Mouse (Mus musculus): ENCODE measurements at regions not wholly inside any gene's neighbourhood (a gene's known extent, or its start where the extent isn't known, plus 50 kb on each side); places are given as distances from the start of the nearest gene placed in this dataset.

DNA sequence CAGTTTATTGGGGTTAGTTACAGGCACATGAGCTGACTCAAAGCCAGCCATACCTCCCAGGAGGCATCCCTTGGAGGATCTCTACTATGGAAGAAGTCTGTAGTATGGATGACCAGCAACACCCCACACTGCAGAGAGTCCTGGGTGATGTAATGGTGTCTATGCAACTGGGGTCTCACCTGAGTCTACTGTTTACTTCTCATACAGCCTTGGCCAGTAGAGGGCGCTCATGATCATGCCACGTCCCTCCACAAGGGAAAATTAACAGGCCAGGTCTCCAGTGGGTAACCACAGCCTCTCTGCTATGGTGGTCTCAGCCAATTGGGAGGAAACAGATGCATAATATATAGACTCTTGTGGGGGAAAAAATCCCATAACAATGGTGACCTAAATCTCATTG is 111.7 kb downstream of the Cdh26 start:
- DNase-seq (ENCODE audit: low spot score), result peak; percentile 20

DNA sequence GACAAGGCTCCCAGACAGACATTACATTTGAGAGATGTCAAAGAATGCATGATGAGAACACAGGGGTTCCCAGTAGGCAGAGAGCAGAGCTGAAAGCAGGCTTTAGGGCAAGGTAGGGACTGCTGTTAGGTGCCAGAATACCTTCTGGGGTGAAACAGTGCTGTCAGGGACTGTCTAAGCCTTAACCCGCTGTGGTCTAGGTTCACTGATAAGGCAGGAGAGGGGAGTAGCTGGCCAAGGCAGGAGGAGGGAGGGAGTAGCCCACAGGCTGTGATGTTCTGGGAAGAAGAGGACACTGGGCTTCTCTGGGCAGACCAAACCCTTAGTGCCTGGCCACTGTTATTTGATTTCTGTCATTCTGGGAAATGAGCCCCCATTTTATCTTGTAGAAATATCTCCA is 114.1 kb downstream of the Cdh26 start:
- no peak for DNase-seq (ENCODE audit: low spot score)

DNA sequence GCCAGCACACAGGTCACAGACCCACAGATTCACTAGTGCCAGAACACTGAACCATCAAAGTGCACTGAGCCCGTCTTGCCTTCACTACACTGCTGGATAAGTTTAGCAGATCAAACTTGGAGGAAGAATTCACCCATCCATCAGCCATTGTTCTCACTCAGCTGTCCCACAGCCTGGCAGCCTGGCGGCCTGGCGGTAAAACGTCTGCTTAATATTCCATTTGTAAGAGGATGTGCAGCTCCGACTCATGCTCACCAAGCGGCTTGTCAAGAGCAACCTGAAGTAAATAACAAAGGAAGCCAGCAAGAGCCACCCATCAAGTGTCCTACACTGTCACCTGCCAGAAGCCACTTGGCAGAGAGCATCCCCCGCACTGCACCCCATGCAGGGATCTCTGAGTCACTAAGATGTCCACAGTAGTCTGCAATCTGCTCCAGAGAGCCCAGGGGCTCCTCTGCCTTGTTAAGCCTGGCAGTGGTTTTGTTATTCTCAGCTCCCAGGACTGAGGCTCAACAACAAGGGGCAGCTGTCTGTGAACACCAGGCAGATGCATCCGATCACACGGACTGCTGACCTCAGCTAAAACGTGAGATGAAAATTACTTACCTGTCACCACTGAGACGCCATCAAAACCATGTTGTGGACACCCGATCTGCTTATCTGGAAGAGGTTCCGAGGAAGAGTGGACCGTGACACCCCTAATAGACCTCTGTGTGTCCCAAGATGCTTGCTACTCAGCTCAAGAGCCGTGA is 115.4 kb downstream of the Cdh26 start:
- no peak for DNase-seq (ENCODE audit: low spot score)

DNA sequence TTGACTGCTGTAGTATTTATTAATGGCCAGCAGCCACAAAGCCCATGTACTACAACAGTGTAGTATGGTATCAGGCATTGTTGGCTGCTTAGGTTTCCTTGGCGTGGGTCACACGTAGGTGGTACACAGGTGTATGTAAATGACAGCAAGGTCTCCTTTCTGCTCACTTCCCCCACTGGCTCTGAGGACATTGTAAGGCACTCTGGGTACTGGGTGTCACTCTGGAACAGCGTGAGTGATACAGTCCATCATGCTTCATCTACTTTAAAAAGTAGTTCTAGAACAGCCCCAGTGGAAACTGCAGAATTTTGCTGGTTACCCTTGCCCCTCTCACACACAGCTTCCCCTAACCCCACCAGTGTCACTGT is 116.0 kb downstream of the Cdh26 start:
- DNase-seq (ENCODE audit: low spot score), result no peak

DNA sequence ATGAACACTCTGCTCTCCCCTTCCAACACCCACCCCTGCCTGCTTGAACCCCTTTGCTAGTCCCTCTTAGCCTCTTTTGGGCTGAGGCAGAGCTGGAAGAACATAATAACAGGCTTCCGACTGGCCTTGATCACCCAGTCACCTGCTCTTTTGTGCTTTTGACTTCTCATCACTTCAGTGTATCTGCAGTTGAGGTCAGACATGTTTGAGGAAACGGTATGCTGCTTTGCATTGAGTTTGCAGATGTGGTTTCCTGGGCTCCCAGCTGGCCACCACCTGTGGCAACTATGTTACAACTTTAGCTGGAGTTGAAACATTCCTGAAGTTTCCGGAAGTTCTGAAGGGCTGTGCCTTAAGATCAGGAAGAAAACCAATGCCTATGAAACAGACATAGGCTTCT is 116.6 kb downstream of the Cdh26 start:
- no peak for DNase-seq (ENCODE audit: low spot score)

DNA sequence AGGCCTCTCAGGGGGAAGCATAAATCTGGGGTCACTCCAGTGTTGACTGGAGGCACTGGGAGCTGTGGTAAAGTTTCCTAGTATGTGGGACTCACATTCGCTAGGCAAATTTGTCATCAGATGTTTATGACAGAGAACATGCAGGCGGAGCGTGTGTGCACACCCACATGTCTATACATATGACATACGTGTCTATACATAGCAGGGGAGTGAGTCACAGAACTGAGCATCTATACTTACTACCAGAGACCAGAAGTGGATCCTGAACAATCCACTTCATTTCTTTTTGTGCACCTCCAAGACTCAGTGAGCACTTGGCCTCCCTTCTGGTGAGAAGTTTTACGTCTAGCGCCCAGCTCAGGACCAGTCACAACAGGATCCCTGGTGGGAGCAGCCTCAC is 118.6 kb downstream of the Cdh26 start:
- DNase-seq (ENCODE audit: low spot score), result no peak

DNA sequence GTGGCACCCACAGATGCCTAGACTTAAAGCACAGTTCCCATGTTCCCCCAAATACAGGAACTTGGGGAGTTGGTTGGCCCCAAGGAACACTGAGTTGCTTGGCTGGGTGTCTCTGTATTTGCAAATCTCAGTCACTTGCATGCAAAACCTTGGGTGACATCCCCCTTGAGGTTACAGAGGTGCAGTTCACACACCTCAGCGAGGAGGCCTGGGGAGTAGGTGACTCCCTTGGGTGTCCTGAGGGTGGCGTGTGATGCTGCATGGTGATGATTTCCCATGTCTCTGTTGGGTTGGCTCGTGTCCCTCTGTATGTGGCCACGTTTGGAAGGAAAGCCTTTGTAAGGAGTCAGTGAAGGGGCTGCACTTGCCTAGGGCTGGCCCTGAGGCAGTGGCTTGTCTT is 123.4 kb downstream of the Cdh26 start:
- no peak for DNase-seq (ENCODE audit: low spot score)

DNA sequence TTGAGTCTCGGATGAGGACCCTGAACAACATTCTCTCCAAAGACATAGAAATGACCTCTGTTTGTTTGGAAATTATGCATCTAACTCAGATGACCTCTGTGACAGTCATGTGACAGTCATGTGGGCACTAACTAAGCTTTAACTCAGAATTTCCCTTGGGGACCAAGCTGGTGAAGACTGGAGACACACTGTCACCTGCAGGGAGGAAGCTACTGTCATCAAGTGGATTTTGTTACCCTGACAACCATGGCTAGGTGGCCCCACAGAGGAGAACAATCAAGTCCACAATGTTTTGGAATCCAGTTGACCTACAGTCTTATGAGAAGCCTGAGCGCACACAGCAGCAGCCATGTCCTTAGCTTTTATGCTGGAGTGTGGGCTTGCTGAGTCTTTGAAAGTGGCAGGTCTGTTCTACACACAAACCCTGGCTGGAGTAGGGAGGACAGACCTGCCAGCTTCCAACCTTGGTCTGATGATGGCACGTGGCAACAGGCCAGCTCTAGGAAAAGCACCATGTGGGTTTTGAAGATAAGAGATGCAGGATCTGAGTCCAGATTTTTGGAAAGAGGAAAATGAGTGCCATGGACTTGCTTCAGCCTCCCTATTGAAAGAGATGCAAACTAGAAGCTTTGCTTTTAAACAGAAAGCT is 125.5 kb downstream of the Cdh26 start:
- no peak for DNase-seq (ENCODE audit: low spot score)

DNA sequence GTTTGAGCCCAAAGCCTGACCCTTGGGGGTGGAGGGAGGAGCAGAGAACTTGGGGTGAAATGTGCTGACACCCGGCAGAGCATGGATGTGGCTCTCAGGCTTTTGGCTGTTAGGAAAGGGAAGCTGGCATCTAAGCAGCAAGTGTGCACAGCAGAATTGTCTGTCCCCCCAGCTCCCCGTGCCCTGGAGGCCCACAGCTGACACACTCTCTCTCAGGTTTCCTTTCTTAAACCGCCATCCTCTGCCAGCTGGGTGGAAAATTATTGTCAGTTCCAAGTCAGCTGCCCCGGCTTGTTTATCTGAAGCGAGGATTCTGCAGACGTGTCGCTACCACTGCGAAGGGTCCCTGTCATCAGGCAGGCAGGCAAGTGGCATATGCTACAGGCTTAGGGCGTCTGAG is 127.6 kb downstream of the Cdh26 start:
- DNase-seq (ENCODE audit: low spot score), result no peak

DNA sequence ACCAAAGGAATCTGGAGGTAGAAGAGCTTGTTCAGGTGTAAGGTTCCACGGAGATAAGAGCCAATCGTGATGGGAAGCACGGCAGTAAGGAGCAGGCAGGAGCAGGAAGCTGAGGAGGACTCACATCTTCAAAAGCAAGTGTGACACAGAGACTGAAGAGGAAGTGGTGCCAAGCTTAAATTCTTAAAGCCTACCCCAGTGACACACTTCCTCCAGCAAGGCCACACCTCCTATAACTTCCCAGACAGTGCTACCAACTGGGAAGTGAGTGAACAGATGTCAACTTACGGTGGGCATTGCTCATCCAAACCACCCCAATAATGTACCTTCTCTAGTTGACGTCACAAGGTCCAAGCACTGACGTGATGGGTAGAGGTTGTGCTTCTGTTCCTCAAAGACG is 133.0 kb downstream of the Cdh26 start:
- no peak for DNase-seq (ENCODE audit: low spot score)

DNA sequence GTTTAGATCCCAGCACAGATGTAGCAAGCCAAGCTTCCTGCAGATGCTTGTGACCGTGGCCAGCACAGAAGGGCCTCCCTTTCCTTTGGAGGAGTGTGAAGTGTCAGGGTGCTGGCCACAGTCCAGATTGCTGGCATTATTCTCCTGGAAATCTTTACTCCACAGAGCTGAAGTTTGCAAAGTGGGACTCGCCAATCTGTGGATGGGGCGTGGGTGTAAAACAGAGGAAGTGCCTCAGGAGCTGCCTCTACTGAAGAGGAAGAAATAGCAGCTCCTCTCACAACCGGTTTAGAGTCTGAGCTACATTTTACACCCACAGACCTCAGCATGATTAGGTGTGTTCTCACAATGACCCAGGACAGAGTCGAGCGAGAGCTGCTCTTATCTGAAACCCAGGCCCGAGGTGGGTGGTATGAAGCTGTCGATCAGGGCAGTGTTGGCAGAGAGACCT is 135.1 kb downstream of the Cdh26 start:
- DNase-seq (ENCODE audit: low spot score), result no peak

DNA sequence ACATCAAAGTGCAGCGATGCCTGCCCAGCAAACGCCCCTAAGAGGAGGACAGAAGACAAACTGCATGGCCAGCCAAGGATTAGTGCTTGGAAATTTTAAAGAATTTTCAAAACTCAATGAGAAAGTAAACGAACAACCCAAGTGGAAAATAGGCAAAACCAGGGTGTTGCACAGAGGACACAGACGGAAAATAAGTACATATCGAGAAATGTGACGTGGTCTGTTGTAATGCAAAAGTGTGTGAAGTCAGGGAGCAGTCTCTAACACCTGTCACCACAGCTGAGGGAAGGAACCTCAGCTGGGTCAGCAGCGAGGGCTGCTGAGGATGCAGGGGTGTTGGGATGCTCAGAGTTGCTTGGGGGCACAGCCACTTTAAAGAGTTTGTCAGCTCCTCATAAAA is 137.2 kb downstream of the Cdh26 start:
- no peak for DNase-seq (ENCODE audit: low spot score)

DNA sequence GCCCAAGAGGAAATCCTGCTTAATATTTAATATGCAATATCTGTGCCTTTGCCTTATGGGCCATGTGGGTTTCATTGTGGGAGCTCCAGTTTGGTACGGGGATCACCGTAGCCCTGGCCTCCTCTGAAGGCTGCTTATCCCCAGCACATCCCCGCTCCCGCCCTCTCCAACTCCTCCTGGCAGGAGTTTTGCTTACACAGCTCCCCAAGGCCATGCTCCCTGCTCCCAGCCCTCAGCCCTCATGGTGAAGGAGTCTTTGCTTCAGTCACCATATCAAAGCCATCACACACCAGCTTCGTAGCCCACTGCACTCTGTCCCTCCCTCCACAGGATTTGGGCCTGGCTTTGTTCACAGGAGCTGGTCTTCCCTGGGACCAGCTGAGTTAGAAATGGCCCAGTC is 142.0 kb downstream of the Cdh26 start:
- no peak for DNase-seq (ENCODE audit: low spot score)

DNA sequence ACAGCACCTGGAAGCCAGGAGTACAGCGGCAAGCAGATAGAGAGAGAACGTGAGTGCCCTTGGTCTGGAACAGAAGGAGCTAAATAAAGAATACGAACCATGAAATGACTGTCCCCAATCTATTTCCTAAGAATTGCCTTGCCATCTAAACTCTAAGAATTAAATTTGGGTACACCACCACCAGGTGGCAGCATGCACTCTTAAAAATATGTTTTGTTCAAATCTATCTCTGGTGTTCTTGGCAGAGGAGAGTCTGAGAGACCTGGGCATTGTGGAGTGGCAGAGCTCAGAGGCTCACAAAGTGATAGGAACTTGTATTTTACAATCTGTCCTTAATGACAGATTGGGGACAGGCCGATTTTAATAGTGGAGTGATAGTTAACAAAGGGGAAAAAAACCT is 144.5 kb downstream of the Cdh26 start:
- DNase-seq (ENCODE audit: low spot score), result peak; percentile 46

DNA sequence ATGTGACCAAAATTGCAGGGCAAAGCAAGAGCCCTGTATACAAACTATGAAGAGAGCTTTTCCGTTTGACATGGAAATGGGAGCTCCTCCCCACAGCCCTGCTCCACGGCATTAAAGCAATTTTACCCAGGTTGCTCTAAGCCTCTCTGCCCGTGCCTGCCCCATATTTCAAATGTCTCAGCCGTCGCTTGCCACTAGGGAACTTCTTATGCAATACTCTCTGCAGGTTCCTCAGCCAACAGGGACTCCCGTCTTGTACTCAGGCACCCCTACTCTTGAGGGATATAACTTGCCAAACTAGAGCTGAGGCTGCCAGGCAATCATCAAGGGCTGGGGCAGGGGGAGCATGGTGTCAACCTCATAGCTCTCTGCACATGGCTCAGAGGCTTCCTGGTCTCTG is 145.1 kb downstream of the Cdh26 start:
- DNase-seq (ENCODE audit: low spot score), result no peak

DNA sequence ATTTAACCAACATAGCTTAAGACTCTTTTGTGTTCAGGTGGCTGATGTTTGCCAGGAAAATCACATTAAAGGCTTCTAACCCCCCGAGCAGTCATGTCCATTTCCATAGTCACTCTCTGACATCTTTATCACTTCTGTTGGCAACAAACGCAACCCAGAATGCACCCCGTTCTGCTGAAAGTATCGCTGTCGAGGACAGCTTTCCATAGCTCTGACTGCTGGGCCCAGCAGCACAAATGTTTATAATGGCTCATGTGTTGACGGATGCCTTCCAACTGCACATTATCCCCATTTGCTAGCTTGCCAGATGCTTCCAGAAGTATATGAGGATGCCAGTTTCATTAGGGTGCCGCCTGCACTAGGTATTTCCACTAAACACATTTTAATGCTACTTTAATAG is 145.7 kb downstream of the Cdh26 start:
- DNase-seq (ENCODE audit: low spot score), result no peak

DNA sequence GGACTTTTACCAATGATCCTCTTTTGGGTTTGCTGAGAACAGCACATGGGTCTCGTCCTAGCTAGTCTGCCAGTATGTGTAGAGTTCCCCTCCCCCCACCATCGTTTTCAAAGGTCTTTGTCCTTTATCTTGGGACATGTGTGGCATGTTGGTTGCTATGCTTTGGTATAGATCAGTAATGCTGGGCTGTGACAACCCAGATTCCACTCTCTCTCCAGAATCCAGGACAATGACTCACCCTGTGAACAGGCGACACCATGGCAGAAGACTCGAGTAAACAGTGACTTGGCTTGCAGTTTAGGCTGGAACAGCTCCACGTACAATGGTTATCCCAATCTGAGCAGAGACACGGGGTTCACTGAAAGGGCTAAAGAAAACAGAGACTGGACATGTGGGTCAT is 149.2 kb downstream of the Cdh26 start:
- no peak for DNase-seq (ENCODE audit: low spot score)

DNA sequence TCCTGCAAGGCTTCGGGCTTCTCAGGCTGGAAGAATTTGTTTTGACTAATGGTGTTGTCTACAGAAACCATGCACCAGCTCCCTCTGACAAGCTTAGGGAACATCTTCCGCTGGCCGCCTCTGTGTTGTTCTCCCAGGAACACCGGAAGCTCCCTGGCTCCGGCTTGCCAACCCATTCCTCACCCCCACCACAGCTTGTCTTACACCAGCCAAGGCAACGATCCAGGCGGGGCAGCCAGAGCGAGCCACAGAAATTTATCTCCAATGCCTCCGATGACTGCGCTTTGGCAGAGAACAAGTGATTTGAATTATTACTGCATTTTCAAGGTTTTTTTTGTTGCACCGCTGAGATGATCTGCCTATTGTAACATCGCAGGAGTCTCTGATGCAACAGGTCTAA is 151.0 kb downstream of the Cdh26 start:
- DNase-seq (ENCODE audit: low spot score), result peak; percentile 24

DNA sequence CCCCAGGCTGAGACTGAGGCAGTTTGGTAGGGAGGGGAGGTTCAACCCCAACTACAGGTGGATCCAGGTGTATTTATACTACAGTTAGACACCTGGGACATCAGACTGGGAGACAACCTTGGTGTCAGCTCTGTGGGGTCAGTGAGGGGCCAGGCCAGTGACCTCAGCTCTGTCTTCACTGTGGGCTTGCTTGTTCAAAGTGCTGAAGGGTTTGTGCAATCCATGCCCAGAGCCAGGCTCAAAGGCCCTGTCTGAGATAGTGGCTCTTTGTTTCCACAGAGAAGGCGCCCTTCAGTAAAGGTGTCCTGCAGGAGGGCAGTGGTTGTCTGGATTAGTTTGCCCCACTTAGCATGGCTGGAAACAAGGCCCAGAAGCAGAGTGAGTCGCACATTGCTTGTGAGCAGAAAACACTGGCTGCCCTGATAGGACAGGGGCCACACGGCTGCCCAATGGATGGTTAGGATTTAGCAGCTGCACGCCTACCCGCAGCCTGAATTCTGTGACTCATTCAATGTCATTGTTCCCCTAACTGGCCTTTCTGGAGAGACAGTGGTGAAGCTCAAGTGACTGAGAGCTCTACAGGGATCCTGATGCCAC is 154.7 kb downstream of the Cdh26 start:
- DNase-seq (ENCODE audit: low spot score), result no peak

DNA sequence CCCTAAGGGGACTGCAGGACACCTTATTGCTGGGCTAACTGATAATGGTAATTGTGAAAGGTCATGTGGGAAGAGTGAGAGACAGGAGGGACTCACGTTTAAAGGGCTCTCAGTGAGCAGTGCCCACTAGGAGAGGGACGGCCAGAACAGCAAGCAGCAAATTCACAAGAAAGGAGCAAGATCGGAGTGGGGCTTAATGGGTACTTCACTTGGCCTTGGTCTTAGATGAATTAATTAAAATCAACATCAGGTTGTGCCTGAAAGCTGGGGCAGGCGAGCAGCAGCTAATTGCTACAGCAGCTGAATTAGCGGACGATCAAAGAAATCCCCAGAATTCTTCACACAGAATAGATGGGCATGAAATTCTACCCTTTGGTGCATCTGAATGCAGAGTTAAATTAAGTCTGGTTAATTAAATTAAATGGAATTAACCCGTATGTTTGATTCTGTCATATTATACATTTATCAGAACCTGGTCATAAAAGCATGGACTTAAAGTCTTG is 156.9 kb downstream of the Cdh26 start:
- no peak for DNase-seq (ENCODE audit: low spot score)

DNA sequence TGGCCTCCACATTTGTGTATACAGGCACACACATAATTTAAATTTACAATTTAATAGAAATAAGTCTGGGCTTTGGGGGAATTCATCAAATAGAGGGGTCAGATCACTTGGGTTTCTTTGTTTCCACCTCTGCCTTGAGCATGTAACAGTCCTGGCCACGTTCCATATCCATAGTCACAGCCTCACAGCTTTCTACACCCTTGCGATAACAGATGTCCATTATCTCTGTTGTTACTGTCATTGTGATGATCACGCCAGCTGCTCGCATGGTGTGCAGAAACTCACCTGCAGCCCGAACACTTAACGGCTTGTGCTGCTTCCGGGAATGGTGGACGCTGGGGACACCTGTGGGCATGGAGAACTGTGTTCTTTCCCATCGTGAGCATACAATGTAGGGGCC is 163.4 kb downstream of the Cdh26 start:
- no peak for DNase-seq (ENCODE audit: low spot score)

DNA sequence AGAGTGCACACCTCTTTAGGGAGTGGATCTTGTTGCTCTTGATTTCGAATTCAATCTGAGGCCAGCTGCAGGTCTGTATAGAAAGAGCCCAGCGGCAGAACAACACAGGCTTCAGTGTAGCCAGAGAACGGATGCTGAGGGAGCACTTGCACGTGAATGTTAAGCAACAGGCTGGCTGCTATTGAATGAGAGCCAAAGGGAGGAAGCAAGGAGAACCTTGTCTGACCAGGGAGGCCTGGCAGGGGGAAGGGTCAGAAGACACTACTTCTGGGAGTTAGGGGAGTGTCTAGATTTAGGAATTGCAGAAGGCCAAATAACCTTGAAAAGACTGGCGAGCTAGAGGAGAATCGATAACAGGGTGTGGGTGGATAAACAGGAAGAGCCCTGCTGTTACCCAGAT is 163.8 kb downstream of the Cdh26 start:
- peak; percentile 6 for DNase-seq (ENCODE audit: low spot score)

DNA sequence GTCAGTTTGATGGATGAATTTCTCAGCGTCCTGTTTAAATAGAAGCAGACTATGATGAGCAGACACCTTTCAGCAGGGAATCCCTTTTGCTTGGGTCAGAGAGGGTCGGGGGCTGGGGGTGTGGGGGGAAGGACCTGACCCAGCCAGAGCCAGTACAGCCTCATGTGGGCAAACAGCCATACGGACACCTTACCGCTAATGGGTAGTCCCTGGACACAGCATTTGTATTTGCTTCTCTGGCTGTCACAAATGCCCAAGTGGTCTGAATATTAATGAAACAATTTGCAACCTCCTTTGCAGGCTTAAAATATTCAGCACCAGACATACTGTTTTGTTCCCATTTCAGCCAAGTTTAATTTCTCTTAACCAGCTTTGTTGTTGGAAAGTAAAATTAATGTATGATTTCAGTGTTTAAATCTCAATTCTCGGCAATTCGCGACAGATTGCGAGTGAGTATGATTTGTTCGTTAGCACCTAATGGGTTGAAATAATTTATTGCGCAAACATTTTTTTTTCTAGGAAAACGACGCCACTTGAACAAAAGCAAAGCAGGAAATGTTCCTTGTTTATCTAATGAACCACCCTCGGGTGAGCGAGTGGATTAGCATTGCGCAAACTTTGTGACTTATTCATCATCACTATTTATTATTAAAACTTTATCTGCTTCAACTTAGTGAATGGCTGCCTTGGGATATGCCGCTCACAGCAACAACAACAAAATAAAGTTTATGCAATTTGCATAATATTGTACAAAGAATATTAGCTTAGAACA is 166.2 kb downstream of the Cdh26 start:
- DNase-seq (ENCODE audit: low spot score), result no peak

Data from ovary, postnatal 14 days (tissue).